26 mouse cellular contexts compared by ENCODE assay signal in the genomic region with DNA sequence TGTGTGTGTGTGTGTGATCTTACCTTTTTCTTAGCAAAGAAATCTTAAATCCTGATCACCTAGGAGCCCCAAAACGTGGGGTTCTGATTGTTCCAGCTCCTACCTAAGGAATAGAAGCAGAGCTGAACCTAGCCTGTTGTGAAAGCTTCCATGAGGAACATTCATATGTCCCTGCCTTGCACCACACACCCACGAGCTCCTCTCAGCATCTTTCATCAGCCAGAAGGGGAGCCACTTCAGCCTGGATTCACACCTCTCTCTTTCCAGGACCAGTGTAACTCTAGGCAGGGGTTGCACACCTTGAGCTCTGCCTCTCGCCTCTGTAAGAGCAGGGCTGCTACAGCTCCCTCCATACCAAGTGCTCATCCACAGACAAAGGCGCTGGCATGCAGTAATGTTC.
A peak's percentile ranks its signal among the peaks of the same experiment; 100 is the strongest.
DNase-seq lines count a peak whose midpoint lies in the region; ATAC-seq and TF ChIP-seq lines count a peak whose summit lies in the region.
"Had no signal": no experiment of that assay in that cellular context is flagged by ENCODE, and none has a peak within 500 bp of the region (broad histone marks: within the 10 kb centered on the region; RNA-seq: fewer than 3 reads in every experiment).

No protein-coding gene starts in this region.

- no peak overlapping the region for H3K4me2 ChIP-seq in hindbrain, embryonic 13.5 days
- H3K4me2 ChIP-seq in hindbrain, embryonic 11.5 days (replicated peaks; ENCODE audit: low read depth, low read length), result no peak overlapping the region
- H3K4me2 ChIP-seq in midbrain, embryonic 13.5 days (replicated peaks), result no peak overlapping the region
- no peak overlapping the region for H3K4me2 ChIP-seq in midbrain, postnatal 0 days (ENCODE audit: low read depth, low read length, poor library complexity, severe bottlenecking)
- no peak overlapping the region for H3K4me2 ChIP-seq in neural tube, embryonic 14.5 days (ENCODE audit: low read depth, low read length)
- H3K4me2 ChIP-seq: embryonic facial prominence, embryonic 13.5 days; heart, embryonic 12.5 days; lung, embryonic 14.5 days had no signal

- no peak overlapping the region for H3K9ac ChIP-seq in hindbrain, embryonic 13.5 days
- no peak overlapping the region for H3K9ac ChIP-seq in hindbrain, embryonic 11.5 days (ENCODE audit: low read depth, low read length)
- H3K9ac ChIP-seq in midbrain, embryonic 13.5 days (replicated peaks), result no peak overlapping the region
- no peak overlapping the region for H3K9ac ChIP-seq in midbrain, postnatal 0 days (replicated peaks; ENCODE audit: low read length, poor library complexity, severe bottlenecking)
- no peak overlapping the region for H3K9ac ChIP-seq in neural tube, embryonic 14.5 days (replicated peaks; ENCODE audit: low read depth, low read length)
- H3K9ac ChIP-seq: embryonic facial prominence, embryonic 13.5 days; heart, embryonic 12.5 days; liver, embryonic 14.5 days; lung, embryonic 14.5 days had no signal

- H3K4me1 ChIP-seq in hindbrain, embryonic 13.5 days (replicated peaks), result peaks cover 54% of the 10 kb centered on the region
- H3K4me1 ChIP-seq in hindbrain, embryonic 11.5 days (replicated peaks; ENCODE audit: control insufficient read depth, insufficient read depth, low read length), result no peaks in the 10 kb centered on the region
- peaks cover 34% of the 10 kb centered on the region for H3K4me1 ChIP-seq in midbrain, embryonic 13.5 days (replicated peaks)
- peaks cover 12% of the 10 kb centered on the region; the same call in 1 of the 2 replicates for H3K4me1 ChIP-seq in midbrain, postnatal 0 days (ENCODE audit: insufficient read depth, low read length)
- H3K4me1 ChIP-seq in cortical plate, adult 2 months (ENCODE audit: control insufficient read depth, insufficient read depth, low read length), result peaks cover 10% of the 10 kb centered on the region
- peaks cover 22% of the 10 kb centered on the region for H3K4me1 ChIP-seq in neural tube, embryonic 14.5 days (ENCODE audit: control insufficient read depth, insufficient read depth, low read length)
- H3K4me1 ChIP-seq: embryonic facial prominence, embryonic 13.5 days; heart, embryonic 12.5 days had no signal

- 0 out of 2 replicates have a peak, but pooled peaks cover 4% of the 10 kb centered on the region for H3K27me3 ChIP-seq in hindbrain, embryonic 13.5 days
- no peaks in the 10 kb centered on the region for H3K27me3 ChIP-seq in hindbrain, embryonic 11.5 days (ENCODE audit: control insufficient read depth, insufficient read depth, low read length)
- H3K27me3 ChIP-seq in midbrain, embryonic 13.5 days, result no peaks in the 10 kb centered on the region
- no peaks in the 10 kb centered on the region for H3K27me3 ChIP-seq in midbrain, postnatal 0 days (ENCODE audit: insufficient read depth, low read length)
- H3K27me3 ChIP-seq in neural tube, embryonic 14.5 days (ENCODE audit: control insufficient read depth, insufficient read depth, low read length), result no peaks in the 10 kb centered on the region

- no peak for DNase-seq in hindbrain, embryonic 11.5 days (ENCODE audit: low spot score)
- DNase-seq in midbrain, postnatal 0 days (ENCODE audit: low spot score), result no peak
- no peak for DNase-seq in heart, adult 9 months (ENCODE audit: low spot score in 2 of 2)
- DNase-seq: adrenal gland, postnatal 36 days; B cell, adult 2 months; cerebellum, adult 11-12 months; cerebellum, postnatal 14 days; embryo, embryonic 11 days; gastrocnemius, postnatal 10 days; heart, adult 11 months; heart, postnatal 10 days; kidney, postnatal 25 days; lung, embryonic 14.5 days; lung, postnatal 4 days; thymus, adult 2 months had no signal

- no peak for ATAC-seq in hindbrain, embryonic 13.5 days (ENCODE audit: low FRiP score)
- ATAC-seq in hindbrain, embryonic 11.5 days (ENCODE audit: low FRiP score), result no peak
- ATAC-seq in midbrain, embryonic 13.5 days, result no peak
- no peak for ATAC-seq in midbrain, postnatal 0 days (ENCODE audit: low FRiP score)
- no peak for ATAC-seq in neural tube, embryonic 14.5 days (ENCODE audit: low read depth)
- ATAC-seq: intestine, postnatal 0 days; Patski had no signal

- H3K27ac ChIP-seq in hindbrain, embryonic 13.5 days, result peak overlapping the region; percentile 78
- H3K27ac ChIP-seq in hindbrain, embryonic 11.5 days (ENCODE audit: low read depth, low read length), result no peak overlapping the region
- 0 out of 2 replicates have a peak overlapping the region, but pooled peaks have one; percentile 39 for H3K27ac ChIP-seq in midbrain, embryonic 13.5 days
- no peak overlapping the region for H3K27ac ChIP-seq in midbrain, postnatal 0 days (ENCODE audit: low read depth, low read length)
- H3K27ac ChIP-seq in cortical plate, adult 2 months (ENCODE audit: insufficient read depth, low read length), result no peak overlapping the region
- peak overlapping the region; percentile 76 for H3K27ac ChIP-seq in neural tube, embryonic 14.5 days (ENCODE audit: low read depth, low read length)
- H3K27ac ChIP-seq: embryonic facial prominence, embryonic 13.5 days; liver, embryonic 14.5 days had no signal

- H3K4me3 ChIP-seq in hindbrain, embryonic 13.5 days, result no peak overlapping the region
- H3K4me3 ChIP-seq in hindbrain, embryonic 11.5 days (ENCODE audit: low read depth, low read length), result no peak overlapping the region
- no peak overlapping the region for H3K4me3 ChIP-seq in midbrain, embryonic 13.5 days (replicated peaks)
- H3K4me3 ChIP-seq in midbrain, postnatal 0 days (ENCODE audit: low read depth, low read length), result no peak overlapping the region
- no peak overlapping the region for H3K4me3 ChIP-seq in cortical plate, adult 2 months (ENCODE audit: insufficient read depth, low read length)
- no peak overlapping the region for H3K4me3 ChIP-seq in neural tube, embryonic 14.5 days (ENCODE audit: low read depth, low read length)
- H3K4me3 ChIP-seq: embryonic facial prominence, embryonic 13.5 days; erythroblast, embryonic 14.5 days; heart, embryonic 12.5 days had no signal

- TF ChIP-seq POLR2A in cortical plate, adult 2 months (IDR thresholded peaks at IDR 0.05; ENCODE audit: extremely low read depth, insufficient read depth, low read length), result no peak

- WGBS in hindbrain, embryonic 13.5 days, result 50% methylated on average over 4 of the region's 4 CpGs
- WGBS in hindbrain, embryonic 11.5 days, result 47% methylated on average over 4 of the region's 4 CpGs
- 56% methylated on average over 4 of the region's 4 CpGs for WGBS in midbrain, embryonic 13.5 days
- WGBS in midbrain, postnatal 0 days, result 52% methylated on average over 4 of the region's 4 CpGs
- WGBS in neural tube, embryonic 14.5 days, result 44% methylated on average over 4 of the region's 4 CpGs

- no peaks in the 10 kb centered on the region for H3K9me3 ChIP-seq in hindbrain, embryonic 13.5 days
- no peaks in the 10 kb centered on the region for H3K9me3 ChIP-seq in hindbrain, embryonic 11.5 days (ENCODE audit: control insufficient read depth, low read length)
- H3K9me3 ChIP-seq in midbrain, embryonic 13.5 days, result no peaks in the 10 kb centered on the region
- no peaks in the 10 kb centered on the region for H3K9me3 ChIP-seq in midbrain, postnatal 0 days (ENCODE audit: low read length)
- H3K9me3 ChIP-seq in neural tube, embryonic 14.5 days (ENCODE audit: control insufficient read depth, low read length), result no peaks in the 10 kb centered on the region
- H3K9me3 ChIP-seq: embryonic facial prominence, embryonic 13.5 days; heart, embryonic 12.5 days had no signal

- no peaks in the 10 kb centered on the region for H3K36me3 ChIP-seq in hindbrain, embryonic 13.5 days
- H3K36me3 ChIP-seq in hindbrain, embryonic 11.5 days (ENCODE audit: control insufficient read depth, insufficient read depth, low read length), result no peaks in the 10 kb centered on the region
- H3K36me3 ChIP-seq in midbrain, embryonic 13.5 days, result no peaks in the 10 kb centered on the region
- no peaks in the 10 kb centered on the region for H3K36me3 ChIP-seq in midbrain, postnatal 0 days (ENCODE audit: insufficient read depth, low read length)
- no peaks in the 10 kb centered on the region for H3K36me3 ChIP-seq in neural tube, embryonic 14.5 days (ENCODE audit: control insufficient read depth, insufficient read depth, low read length)
- H3K36me3 ChIP-seq: embryonic facial prominence, embryonic 13.5 days; G1E; heart, embryonic 12.5 days had no signal

- no peak for TF ChIP-seq CTCF in midbrain, postnatal 0 days (IDR thresholded peaks at IDR 0.05)
- 0 out of 2 replicates have a peak, but pooled peaks have one; percentile 1 for TF ChIP-seq CTCF in cortical plate, adult 2 months (IDR thresholded peaks at IDR 0.05; ENCODE audit: extremely low read depth, insufficient read depth, low read length)

Comparison
In these comparisons a context has a peak if more than half of its experiments do, and no peak if none do; other contexts are left out.
1. H3K27ac ChIP-seq: peak in hindbrain, embryonic 13.5 days (single experiment), midbrain, embryonic 13.5 days (single experiment) and neural tube, embryonic 14.5 days (single experiment); none in hindbrain, embryonic 11.5 days (single experiment), midbrain, postnatal 0 days (single experiment) and cortical plate, adult 2 months (single experiment).